Mouse (Mus musculus): ENCODE measurements at regions not wholly inside any gene's neighbourhood (a gene's known extent, or its start where the extent isn't known, plus 50 kb on each side); places are given as distances from the start of the nearest gene placed in this dataset.

DNA sequence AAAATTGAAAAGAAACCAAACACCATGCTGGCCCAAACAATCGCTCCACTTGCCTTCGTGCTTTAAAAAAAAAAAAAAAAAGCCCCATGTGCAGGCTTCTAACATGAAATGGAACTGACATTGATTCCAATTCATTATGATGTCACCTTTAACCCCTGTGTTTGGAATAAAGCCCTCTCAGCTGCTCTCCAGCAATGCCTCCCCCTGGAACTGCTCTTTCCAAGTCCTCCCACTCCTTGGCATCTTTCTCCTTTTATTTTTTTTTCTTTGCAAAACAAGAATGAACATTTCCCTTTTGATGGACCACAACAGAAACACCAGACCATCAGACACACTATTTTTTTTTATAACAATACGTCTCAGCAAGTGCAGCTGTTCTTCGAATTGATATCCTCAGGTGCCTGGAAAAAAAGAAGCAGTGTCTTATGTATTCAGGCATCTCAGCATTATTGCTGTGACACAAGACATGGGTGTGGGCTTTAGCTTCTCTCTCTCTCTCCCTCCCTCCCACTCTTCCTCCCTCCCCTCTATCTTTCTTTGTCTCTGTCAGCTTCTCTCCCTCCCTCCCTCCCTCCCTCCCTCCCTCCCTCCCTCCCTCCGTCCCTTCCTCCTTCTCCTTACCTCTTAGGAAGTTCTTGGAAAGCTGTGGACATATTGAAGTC lies 152.3 kb upstream of the Pitrm1 start:
- DNase-seq = no peak

- DNase-seq = no peak
Measured at GRCm38 (mm10) chr13:6397648-6398047, 150.3 kb upstream of the Pitrm1 start.

- no peak for DNase-seq
Measured at GRCm38 (mm10) chr13:6431821-6432220, 116.1 kb upstream of the Pitrm1 start.

DNA sequence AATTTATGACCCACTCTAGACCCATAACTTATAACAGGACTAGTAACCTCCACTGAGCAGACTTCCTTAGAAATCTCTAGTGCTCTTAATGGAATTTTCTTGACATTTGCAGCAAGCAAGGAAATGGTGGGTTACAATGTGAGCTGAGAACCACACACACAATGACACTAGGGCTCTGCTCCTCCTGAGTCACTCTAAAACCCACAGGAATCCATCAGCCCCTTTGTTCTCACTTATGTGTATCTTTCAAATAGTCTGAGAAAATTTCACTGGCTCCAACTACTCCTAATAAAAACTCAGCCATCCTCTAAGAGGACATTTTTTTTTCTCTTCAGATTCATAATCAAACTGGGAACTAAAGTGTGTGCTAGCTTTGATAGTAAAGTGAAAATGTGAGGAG lies 101.0 kb upstream of the Pitrm1 start:
- DNase-seq = no peak

DNA sequence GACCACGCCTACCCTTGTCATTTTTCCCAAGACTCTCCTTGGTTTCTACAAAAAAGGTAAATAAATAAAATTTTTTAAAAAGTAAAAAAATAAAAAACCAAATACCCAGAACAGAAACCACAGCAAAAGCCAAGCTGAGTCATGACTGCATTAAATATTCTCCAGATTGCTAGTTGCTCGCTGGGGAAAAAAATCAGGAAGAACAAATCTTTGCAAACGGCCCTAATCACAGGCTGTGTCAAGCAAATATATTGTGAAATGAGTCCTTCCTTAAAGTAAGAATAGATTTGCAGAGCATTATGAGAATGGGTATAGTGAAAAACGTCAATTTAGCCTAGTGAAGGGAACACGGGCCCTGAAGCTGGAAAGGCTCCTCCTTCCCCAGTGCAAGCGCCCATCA lies 86.6 kb upstream of the Pitrm1 start:
- DNase-seq = no peak

DNA sequence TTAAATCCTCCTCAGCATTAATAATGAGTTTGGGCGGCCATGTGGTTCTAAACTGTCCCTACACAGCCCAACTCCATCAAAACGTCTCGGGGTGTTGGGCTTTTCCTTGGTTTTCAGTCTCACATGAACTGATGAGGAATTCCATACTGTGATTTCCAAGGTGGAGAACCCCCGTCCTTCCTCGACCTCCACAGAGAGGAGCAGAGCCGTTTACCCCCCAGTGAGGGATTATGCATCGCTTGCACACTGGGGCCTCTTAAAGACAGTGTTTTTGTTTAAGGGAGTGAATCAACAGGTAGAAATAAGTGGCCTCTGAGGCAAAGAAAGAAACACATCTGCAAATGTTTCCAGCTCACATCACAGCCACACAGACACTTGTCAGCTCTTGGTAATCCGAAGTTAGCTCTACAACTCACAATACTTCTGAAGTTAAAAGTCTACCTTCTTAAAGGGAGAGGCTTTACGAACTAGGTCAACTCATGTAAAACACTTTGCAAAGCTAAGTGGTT lies 82.0 kb upstream of the Pitrm1 start:
- DNase-seq = no peak

GRCm38 (mm10) chr13:6469446-6470227 lies 78.3 kb upstream of the Pitrm1 start:
- DNase-seq = peak; percentile 67

GRCm38 (mm10) chr13:6470286-6471103 lies 77.5 kb upstream of the Pitrm1 start:
- DNase-seq = no peak

DNA sequence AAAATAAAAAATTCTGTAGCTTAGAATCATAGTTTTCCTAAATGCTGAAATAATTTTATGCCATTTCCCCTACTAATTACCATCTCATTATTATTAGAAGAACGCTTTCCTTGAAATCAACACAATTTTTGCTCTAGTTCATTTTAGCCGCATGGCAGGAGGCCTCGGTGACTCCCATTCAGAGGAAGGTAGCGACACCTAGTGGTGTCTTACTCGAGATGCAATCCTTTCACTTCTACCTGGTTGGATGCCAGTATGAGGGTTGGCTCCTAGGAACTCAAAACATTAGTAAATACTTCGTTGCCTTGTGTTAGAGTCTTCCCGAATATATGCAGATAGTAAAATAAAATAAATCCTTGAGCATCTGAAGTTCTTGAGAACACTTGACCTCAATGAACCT lies 76.3 kb upstream of the Pitrm1 start:
- peak; percentile 76 for DNase-seq

DNA sequence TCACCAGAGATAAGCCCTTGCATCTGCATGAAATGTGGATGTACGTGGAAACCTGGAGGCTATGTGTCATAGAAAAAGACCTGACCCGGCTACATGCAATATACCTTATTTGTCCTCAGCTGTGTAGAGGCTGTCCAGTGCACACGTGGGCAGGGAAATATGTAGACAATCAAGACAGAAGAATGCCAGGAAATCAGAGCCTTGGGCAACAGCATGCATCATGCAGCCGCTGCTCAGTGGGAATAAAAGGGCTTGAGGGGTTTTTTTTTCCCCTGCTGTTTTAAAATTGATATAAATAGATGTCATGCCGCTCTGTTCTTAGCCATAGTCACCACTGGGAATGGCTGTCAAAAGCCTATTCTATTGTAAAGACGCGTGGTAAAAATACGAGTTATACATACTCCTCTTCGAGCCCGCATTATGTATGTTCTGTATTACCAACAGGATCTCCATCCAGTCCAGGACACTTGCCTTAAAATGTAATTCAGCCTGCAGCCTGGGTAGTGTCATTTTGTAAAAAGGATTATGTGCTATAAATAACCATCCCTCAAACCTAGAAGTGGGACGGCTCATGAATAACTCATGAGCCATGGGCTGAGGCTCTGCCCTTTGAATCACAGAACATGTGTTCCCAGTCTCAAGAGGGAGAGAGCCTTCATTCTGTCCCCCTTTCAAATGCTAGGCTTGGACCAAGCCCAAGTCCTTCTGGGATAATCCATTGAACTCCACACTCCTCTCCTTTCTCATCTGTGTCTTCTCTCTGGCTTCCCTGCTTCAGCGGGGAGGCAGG lies 74.4 kb upstream of the Pitrm1 start:
- no peak for DNase-seq

GRCm38 (mm10) chr13:6479667-6480066 lies 68.3 kb upstream of the Pitrm1 start:
- DNase-seq = no peak

DNA sequence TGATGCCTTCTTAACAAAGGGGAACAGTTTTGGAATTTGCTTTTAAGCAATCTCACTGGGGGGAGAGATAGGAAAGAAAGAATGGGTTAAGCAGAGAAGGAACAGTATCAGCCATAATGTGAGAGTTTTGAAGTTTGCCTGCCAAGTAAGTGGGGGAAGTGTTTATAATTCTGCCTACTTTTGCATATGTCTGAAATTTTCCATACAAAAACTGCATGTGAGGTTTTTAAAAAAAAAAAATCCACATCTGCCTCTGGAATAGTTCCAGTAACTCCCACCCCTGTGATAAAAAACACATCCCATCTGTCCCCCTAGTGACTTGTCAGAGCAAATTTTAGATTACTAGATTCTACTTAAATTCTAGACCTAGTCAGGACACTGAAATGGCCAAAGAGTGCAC lies 63.5 kb upstream of the Pitrm1 start:
- no peak for DNase-seq

GRCm38 (mm10) chr13:6487837-6488236 lies 60.1 kb upstream of the Pitrm1 start:
- no peak for DNase-seq

DNA sequence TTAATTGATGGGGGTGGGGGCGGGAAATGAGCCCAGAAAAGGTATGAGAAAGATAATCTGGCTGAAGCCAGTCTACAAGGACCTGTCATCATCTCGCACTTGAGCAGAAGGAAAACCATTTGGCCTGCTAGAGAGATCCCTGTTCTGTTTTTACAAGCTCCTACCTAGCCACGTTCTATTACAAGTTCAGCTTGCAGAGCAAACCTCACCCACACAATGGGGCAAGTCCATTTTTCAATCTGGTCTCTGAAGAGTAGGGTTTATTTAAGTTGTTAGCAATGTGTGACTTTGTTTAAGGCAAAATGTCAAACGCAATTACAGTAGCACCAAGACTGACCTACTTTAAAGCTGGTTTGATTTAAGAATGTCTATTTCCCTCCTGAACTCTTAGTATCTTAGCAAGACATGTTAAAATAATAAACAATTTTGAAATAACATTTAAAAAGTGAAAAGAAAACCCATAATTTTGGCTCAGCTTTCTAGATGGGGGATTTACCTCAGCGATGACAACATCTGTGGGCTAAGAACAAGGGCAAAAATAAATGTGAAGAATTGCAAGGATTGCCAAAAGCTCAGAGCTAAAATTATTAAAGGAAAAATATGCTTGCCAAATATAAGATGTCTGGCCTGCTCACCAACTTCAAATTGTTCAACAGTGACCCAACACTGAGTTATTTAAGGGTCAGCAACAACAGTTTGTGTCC lies 54.9 kb upstream of the Pitrm1 start:
- no peak for DNase-seq

Small RNA genes lying in the stretch of these regions (microRNA-seq; reads per million reads assigned to microRNA genes)
- gene Gm26259 = 0 reads per million in 2 experiments
